Mouse (Mus musculus) gastrocnemius, postnatal 36 days (tissue): ENCODE results near the gene Slc7a10. TPM values are rescaled to one million over a fixed set of nuclear protein-coding genes. Genes with fewer than 3 reads are reported as not detected.
"Not testable (repeated sequence)": the region's sequence is repeated elsewhere in the genome, so short reads cannot be mapped to it uniquely, and the experiment has no call there.

Experiments used
- DNase-seq, 2 experiments: peaks; one replicate each; pipeline ENCODE4 v3.0.0; 2022
- intact Hi-C: fragments of 180-260 bp; cut with DNase I; formaldehyde crosslinking; loops from one replicate; pipeline ENCODE4 v1.15.1; 2025
- total RNA-seq, 2 experiments: library from RNA; stranded (reverse); gene quantifications; 2 replicates each; pipeline ENCODE4 v1.2.3; 2021

Gene Slc7a10
- total RNA-seq, 2 experiments from 2014 or later: 0.51 to 0.69 TPM

GRCm38 (mm10) chr7:35232796-35233455, 46.7 kb downstream of the Slc7a10 start:
- no peak for DNase-seq
- intact Hi-C loops: no loop called here

- no peak for DNase-seq
- intact Hi-C loops: no loop called here
Observed at GRCm38 (mm10) chr7:35233861-35234260, 47.7 kb downstream of the Slc7a10 start.

DNA sequence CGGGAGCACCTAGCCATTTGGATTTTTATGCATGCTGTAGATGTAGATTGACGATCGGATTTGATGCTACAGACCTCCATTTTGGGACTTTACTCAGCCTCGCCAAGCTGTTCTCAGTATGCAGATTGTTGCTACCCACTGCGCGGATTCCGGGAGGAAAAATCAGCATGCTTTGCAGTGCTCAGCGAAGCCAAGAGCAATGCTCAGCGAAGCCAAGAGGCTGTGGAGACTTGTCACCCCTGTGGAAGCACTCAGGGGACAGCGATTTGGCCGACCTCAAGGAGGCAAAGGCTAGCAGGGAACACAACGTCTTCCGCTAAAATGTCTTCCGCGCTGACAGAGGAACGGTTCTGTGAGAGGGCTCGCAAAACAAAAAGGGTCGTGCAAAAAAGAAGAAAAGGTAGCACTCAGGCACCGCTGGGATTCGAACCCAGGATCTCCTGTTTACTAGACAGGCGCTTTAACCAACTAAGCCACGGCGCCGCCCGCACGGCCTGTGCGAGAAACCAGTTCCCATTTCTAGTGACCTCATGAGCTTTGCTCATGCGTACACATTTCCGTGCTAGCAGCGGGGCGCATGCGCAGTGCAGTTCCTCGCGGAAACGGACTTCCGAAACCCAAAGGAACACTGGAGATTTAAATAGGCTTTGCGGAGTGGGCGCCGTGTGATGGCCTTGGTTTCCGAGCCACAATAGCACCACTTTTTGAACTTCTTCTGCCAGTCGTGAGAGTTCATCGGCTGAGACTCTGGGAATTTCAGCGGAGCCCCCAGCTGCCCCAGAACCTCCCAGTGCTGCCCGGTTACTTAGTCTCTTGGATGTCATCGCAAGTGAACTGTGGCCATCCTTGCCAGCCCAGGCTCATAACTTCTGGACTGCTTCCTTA, 48.4 kb downstream of the Slc7a10 start:
- DNase-seq: peak; percentile 96 to 99
- intact Hi-C loops: no loop called here

DNA sequence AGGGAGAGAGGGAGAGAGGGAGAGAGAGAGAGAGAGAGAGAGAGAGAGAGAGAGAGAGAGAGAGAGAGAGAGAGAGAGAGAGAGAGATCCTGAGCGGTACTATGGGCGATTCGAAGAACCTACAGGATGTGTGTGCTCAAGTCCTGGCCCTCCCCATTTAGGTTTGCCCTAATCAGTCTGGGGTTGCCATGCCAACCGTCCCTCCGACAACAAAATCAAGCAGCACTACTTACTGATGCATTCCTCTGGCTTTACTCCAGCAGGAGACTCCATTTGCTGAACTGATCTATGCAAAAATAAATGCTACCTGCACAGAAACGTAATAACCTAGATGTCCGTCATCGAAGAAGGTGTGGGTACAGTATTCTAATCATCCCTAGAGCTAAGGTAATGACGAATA, 49.1 kb downstream of the Slc7a10 start:
- intact Hi-C loops: no loop called here
- DNase-seq: no peak

DNA sequence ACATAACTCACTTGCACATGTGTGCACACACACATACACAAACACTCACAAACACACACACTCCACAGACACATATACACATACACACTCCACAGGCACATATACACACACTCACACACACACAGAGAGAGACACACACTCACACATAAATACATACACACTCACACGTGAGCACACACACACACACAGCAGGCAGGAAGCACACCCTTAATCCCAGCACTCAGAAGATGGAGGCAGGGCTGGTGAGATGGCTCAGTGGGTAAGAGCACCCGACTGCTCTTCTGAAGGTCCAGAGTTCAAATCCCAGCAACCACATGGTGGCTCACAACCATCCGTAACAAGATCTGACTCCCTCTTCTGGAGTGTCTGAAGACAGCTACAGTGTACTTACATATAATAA, 51.8 kb downstream of the Slc7a10 start:
- DNase-seq, intact Hi-C loops: not testable (repeated sequence)

Other genes starting within 250 kb of the Slc7a10 start
- gene Cebpg, start 129.8 kb upstream of the Slc7a10 start, total RNA-seq: 10 to 100 TPM; 36.9 to 38.0 TPM
- gene Cebpa, start 67.1 kb upstream of the Slc7a10 start, total RNA-seq: 1 to 10 TPM; 4.0 to 5.8 TPM
- gene Lrp3, start 29.1 kb downstream of the Slc7a10 start, total RNA-seq: 1 to 10 TPM; 7.8 to 9.2 TPM
- 1 to 10 TPM; 5.4 to 8.5 TPM for gene Gpatch1, start 132.1 kb downstream of the Slc7a10 start, total RNA-seq
- 1 to 10 TPM in 1 of 2 experiments, under 1 TPM in 1; 0.99 to 1.1 TPM for gene Rhpn2, start 147.8 kb downstream of the Slc7a10 start, total RNA-seq
- under 1 TPM; 0.31 to 0.96 TPM for gene Faap24, start 210.5 kb downstream of the Slc7a10 start, total RNA-seq
- gene Cep89, start 210.7 kb downstream of the Slc7a10 start, total RNA-seq: 1 to 10 TPM; 4.7 to 5.0 TPM